Mouse (Mus musculus) liver, embryonic 14.5 days (tissue): Measurements from ENCODE around the gene Zbtb7b.

ENCODE experiments used
- CTCF ChIP-seq: IDR thresholded peaks from 2 replicates; pipeline ENCODE4 v1.5.1; 2016; ENCODE audit warnings: antibody characterized with exemption, low read depth, control low read depth
- EP300 ChIP-seq: IDR thresholded peaks from 2 replicates; pipeline ENCODE4 v1.6.1; 2016; ENCODE audit warnings: antibody characterized with exemption, low read depth

- no peak for TF ChIP-seq CTCF
- TF ChIP-seq EP300 = no peak
Measured at GRCm38 (mm10) chr3:89382950-89383349, 11.6 kb downstream of the Zbtb7b start.
